Mouse (Mus musculus): ENCODE data around the gene Gm17655.
"Not testable (repeated sequence)": the region's sequence is repeated elsewhere in the genome, so short reads cannot be mapped to it uniquely, and the experiment has no call there.

The Gm17655 gene

DNA sequence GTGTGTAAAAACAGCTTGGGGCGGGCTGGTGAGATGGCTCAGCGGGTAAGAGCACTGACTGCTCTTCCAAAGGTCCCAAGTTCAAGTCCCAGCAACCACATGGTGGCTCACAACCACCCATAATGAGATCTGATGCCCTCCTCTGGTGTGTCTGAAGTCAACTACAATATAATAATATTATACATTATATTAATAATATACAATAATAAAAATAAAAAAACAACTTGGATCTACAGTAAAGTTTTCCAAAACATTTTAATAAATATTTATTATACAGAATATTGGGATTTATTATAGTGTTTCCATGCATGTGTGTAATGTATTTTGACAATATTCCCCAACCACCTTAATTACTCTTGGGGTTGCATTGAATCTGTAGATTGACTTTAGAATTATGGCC lies at the start of gene Gm17655:
Gm17655 (minus strand) TSS at position 101 of the 400 bp plus-strand sequence.
- in situ Hi-C loops (cut with MboI; ENCODE audit: low pct_unique_long_range_greater_than_20kb in 1 of 2, low sequenced_read_pairs in 2 of 2, unreplicated experiment in 1 of 2) = not testable (repeated sequence)

DNA sequence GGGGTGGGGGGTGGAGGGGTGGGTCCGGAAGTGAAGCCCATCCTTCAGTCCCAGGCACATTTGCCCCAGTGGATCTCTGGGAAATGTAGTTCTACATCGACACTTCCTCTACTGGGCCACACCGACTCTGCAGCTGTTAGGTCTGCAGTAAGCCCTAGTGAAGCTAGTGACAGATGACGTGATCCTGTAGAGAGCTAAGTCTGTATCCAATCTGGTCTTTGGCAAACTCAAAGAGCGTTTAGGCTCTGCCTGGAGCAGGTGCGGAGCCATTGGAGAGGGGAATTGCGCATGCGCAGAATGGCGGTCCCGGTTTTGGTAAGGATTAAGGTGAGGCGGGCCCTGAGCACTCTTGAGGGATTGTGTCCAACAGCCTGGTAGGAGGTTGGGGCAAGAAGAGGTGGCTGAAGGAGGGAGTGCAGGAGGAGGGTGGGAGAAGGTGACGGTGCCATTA lies 37.7 kb upstream of the Gm17655 start, which contains the start of gene Zfp605:
Zfp605 (plus strand) TSS at position 102 of the 451 bp plus-strand sequence.
- in situ Hi-C loops (cut with MboI; ENCODE audit: low pct_unique_long_range_greater_than_20kb in 1 of 2, low sequenced_read_pairs in 2 of 2, unreplicated experiment in 1 of 2) = loop anchor here in 1 of 2 experiments (10.0 kb wide), 1 partner anchor 555 kb away; the partner anchor contains the start of gene Crlf2

DNA sequence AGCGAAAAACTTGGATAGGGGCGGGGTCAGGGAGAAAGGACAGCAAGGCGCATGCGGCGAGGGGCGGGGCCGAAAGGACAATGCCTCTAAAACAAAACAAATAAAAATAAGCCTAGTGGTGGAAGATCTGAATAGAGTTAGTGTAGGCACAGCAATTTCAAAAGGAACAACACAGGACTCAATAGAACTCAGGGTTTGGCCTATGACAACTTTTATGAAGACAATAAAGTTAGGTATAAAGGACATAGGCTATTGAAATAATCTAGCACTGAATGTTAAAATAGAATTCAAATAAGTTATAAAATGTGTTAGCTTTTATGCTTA lies 36.0 kb upstream of the Gm17655 start:
- in situ Hi-C loops (cut with MboI; ENCODE audit: low pct_unique_long_range_greater_than_20kb in 1 of 2, low sequenced_read_pairs in 2 of 2, unreplicated experiment in 1 of 2) = loop anchor here in 1 of 2 experiments (10.0 kb wide), 1 partner anchor 553 kb away; the partner anchor contains the start of gene Crlf2

DNA sequence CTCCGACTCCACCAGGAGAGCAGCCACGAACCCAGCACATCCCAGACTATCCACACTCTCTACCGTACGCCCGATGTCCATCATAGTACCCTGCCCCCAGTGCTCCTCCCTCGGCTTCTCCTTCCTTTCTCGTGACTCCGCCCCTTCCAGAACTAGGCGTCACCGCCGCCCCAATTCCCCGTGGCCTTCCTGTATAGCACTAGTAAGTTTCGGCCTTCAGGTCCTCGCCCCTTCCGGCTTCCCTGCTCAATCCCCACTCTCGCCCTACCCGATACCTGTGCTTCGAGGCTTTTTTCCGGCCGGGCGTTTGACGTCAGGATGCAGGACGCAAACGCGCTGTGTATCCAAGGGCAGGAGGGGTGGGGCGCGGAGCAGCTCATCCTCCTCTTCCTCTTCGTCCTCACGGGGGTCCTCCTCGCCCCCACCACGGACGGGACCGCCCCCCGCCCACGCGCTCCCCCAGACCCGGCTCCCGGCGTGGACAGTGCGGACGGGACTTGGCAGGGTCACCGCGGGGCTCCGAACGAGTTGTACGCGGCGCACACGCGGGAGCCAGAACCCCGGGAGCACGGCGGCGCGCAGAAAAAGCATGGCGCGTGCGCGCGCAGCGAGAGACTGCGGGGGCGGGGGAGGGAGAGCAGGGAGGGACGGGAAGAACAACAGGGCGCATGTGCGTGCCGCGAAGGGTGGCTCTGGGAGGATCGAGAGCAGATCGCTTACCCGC lies 35.4 kb upstream of the Gm17655 start, which contains the start of gene Gtpbp6:
Gtpbp6 (minus strand) TSS at position 617 of the 724 bp plus-strand sequence.
- in situ Hi-C loops (cut with MboI; ENCODE audit: low pct_unique_long_range_greater_than_20kb in 1 of 2, low sequenced_read_pairs in 2 of 2, unreplicated experiment in 1 of 2) = loop anchor here in 1 of 2 experiments (10.0 kb wide), 1 partner anchor 553 kb away; the partner anchor contains the start of gene Crlf2

DNA sequence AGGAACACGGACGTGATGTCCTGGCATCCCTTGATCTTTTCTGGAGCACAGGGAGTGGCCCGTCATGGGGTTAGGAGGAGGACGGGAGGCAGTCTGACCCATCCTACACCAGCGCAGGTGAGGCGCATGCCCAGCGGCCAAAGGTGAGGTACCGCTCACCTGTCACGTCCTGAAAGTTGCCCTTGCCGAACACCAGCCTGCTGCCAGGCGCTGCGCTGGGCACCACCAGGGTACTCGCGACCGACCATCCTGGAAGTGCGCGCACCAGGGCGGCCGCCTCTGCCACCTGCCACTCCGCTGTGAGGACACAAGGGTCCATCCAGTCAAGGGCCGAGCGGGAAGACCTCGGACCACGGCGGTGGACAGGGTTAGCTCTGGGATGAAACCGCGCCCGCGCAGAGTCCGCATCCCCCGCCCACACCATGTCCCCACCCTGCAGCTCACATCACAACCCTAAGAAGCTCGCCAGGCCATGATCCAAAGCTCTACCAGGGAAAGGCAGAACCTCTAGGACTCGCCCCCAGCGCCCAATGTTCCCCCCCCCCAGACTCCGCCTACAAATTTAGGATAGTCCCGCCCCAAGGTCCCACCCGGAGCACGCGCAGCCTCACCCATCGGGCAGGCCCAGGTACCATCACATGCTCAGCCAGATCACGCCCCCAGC lies 34.7 kb upstream of the Gm17655 start:
- in situ Hi-C loops (cut with MboI; ENCODE audit: low pct_unique_long_range_greater_than_20kb in 1 of 2, low sequenced_read_pairs in 2 of 2, unreplicated experiment in 1 of 2) = loop anchor here in 1 of 2 experiments (10.0 kb wide), 1 partner anchor 552 kb away; the partner anchor contains the start of gene Crlf2

DNA sequence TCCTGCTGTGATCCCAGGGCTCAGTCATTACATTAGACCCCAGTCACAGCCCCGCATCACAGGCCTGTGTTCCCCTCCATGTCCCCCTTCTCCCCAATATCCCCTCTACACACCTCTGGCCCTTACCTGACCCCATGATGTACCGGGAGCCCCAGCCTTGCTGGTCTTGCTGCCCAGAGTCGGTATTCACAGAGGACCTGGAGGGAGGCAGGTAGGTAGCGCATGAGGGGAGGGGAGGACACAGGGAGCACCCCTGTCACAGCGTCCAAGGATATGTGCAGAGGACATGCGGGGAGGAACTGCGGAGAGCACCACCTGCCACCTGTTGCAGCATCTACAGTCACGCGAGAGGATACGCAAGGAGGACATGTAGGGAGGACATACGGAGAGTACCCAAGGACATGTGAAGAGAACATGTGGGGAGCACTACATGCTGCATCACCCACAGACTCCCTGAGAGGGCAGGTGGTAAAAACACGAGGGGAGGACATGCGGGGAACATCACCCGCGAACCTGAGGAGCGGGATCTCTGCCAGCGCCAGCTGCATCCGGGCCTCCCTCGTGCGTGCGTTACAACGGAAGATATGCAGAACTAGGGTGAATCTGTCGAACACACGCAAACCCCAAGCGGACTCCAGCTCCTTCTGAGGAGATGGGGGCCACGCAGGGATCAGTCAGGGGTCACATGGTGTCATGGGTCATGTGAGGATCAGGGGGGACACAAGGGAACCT lies 34.0 kb upstream of the Gm17655 start:
- in situ Hi-C loops (cut with MboI; ENCODE audit: low pct_unique_long_range_greater_than_20kb in 1 of 2, low sequenced_read_pairs in 2 of 2, unreplicated experiment in 1 of 2) = loop anchor here in 1 of 2 experiments (10.0 kb wide), 1 partner anchor 552 kb away; the partner anchor contains the start of gene Crlf2

DNA sequence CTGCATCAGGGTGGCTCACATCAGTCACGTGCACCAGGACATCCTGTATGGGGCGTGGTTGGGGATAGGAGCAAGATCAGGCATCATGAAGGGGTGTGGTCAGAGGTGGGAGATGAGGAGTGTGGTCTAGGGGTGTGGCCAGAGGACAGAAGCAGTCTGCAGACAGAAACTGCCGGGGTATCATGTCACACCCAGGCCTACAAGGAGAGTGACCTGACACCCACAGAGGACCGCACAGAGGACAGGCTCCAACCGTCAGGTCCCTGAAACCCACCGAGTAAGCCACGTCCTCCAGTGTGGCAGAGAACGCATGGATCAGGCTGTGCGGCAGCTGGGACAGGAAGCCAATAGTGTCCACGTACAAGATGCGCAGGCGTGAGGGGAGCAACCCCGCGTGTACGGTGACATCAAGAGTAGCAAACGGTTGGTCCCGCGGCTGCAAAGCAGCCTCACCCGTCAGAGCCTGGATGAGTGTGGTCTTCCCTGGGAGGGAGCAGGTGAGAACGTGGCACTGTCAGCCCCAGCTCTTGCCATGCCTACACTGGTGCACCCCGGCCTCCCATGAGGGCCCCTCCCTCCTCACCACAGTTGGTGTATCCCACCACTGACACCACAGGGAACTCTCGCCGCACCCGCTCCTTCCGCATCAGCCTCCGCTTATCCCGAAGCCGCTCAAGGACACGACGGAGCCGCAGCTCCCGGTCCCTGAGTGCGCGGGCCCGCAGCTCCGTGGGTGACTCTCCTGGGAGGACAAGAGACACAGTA lies 32.5 kb upstream of the Gm17655 start:
- in situ Hi-C loops (cut with MboI; ENCODE audit: low pct_unique_long_range_greater_than_20kb in 1 of 2, low sequenced_read_pairs in 2 of 2, unreplicated experiment in 1 of 2) = loop anchor here in 1 of 2 experiments (10.0 kb wide), 1 partner anchor 550 kb away; the partner anchor contains the start of gene Crlf2

DNA sequence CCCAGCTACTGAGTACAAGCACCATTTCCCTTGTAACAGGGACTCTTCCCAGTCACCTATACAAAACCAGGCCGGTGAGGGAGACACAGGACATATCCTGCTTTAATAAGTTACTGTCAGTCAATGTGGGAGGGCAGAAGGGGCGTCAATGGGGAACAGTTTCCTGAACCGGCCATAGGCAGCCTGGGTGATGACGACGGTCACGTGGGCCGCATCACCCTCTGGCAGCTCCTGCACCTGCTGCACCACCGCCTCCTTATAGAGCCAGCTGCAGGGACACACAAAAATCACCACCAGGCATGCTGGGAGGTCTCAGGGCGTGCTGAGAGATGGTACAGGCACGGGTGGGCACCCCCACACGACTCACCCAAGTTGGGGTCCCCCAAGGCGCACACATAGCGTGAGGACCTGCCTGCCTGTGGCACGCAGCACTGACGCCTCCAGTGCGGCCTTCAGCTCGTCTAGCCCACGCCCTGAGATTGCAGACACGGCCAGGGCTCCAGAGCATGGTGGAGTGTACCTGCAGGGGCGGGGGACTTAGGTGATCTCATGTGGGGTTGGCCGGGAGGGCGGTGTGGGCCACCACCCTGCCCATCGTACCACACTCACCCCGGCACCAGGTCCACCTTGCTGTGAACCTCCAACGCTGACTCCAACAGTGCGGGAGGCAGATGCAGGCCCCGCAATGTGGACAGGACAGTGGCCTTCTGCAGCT lies 31.7 kb upstream of the Gm17655 start:
- in situ Hi-C loops (cut with MboI; ENCODE audit: low pct_unique_long_range_greater_than_20kb in 1 of 2, low sequenced_read_pairs in 2 of 2, unreplicated experiment in 1 of 2) = loop anchor here in 1 of 2 experiments (10.0 kb wide), 1 partner anchor 549 kb away; the partner anchor contains the start of gene Crlf2

DNA sequence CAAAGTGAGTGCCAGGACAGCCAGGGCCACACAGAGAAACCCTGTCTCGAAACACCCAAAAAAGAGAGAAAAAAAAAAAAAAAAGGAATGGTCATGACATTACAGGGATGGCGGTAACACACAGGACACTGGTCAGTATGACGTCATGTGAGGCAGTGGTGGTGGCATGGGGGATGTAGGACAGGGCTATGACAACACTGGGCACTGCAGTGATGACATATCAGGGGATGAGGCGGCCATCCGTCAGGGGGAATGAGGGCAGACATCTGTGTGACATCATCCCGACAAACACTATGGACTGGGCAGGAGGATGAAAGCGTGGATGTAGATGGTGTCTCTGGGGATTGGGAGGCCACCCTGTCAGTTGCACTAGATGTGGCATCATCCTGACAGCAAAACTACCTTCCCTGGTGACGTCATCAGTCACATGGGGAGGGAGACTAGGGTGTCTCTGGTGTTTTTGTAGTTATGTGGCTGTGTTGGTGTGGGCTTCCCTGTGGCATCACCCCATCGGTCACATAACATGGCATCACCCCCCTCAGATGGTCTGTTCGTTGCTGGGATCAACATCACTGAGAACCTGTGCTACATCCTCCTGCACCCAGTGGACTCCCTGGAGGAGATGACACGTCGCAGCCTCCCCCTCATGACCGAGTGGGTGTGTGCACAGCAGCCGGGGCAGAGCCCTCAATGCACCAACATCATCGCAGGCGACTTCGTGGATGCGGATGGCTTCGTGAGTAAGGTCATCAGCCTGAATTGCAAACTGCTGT lies 30.7 kb upstream of the Gm17655 start:
- in situ Hi-C loops (cut with MboI; ENCODE audit: low pct_unique_long_range_greater_than_20kb in 1 of 2, low sequenced_read_pairs in 2 of 2, unreplicated experiment in 1 of 2) = loop anchor here in 1 of 2 experiments (10.0 kb wide), 1 partner anchor 548 kb away; the partner anchor contains the start of gene Crlf2

DNA sequence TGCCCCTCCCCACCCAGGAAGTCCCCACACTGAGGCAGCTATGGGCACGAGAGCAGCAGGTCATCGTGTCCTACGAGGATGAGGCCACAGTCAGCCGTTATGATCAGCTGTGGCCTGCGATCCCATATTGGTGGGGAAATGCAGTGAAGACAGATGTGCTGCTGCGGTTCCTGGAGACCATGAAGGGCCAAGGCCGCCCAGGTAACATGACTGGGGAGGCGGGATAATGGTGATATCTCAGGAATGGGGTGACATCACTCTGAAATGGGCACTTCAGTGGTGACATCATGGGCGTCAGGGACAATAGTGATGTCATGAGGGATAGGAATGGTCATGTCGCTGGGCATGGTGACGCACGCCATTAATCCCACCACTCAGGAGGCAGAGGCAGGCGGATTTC lies 30.1 kb upstream of the Gm17655 start:
- in situ Hi-C loops (cut with MboI; ENCODE audit: low pct_unique_long_range_greater_than_20kb in 1 of 2, low sequenced_read_pairs in 2 of 2, unreplicated experiment in 1 of 2) = loop anchor here in 1 of 2 experiments (10.0 kb wide), 1 partner anchor 548 kb away; the partner anchor contains the start of gene Crlf2

DNA sequence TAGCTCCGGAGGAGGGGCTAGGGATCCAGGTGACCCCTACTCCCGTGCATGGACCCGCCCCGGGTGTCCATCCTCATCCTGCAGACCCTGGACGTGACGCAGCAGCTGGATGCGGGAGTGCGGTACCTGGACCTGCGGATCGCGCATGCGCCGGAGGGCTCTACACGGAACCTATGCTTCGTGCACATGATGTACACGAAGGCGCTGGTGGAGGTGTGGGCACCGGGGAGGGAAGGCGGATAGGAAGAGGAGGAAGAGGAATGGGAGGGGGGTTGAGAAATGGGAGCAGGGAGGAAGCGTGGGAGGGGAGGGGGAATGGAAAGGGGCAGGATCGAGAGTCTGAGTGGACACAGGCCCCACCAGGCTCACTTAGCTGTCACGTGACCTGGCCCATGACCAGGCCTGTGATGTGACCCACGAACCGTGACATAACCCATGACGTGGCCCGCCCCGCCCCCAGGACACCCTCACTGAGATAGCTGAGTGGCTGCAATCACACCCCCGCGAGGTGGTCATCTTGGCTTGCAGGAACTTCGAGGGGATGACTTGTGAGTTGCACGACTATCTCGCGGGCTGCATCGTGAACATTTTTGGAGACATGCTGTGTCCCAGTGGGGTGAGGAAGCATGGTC lies 29.5 kb upstream of the Gm17655 start:
- in situ Hi-C loops (cut with MboI; ENCODE audit: low pct_unique_long_range_greater_than_20kb in 1 of 2, low sequenced_read_pairs in 2 of 2, unreplicated experiment in 1 of 2) = loop anchor here in 1 of 2 experiments (10.0 kb wide), 1 partner anchor 547 kb away; the partner anchor contains the start of gene Crlf2

DNA sequence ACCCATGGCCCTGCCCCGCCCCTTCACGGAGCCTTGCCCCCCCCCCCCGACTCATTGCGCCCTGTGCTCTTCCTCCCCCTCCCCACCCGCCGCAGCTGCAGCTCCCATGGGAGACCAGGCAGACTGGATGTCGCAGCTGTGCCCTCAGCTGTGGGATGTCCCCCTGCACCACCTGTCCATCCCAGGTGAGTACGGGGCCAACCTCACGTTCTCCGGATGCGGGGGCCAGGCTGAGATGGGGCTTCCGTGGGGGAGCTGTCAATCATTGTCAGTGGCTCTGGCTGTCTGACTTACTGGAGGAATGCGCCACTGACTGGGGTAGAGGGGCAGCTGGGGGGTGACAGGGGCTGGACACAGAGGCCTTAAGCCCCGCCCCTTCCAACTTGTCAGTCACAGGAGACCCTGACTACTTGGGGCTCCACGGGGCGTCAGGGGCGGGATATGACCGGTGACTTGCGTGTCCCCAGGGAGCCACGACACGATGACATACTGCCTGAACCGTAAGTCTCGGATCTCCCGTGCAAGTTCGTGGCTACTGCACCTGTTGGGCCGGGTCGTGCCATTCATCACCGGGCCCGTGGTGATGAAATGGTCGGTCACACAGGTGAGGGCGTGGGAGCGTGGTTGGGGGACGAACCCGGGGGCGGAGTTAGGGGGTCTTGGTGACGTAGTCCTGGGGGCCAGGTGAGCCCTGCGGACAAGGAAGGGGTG lies 28.8 kb upstream of the Gm17655 start:
- in situ Hi-C loops (cut with MboI; ENCODE audit: low pct_unique_long_range_greater_than_20kb in 1 of 2, low sequenced_read_pairs in 2 of 2, unreplicated experiment in 1 of 2) = loop anchor here in 1 of 2 experiments (10.0 kb wide), 1 partner anchor 546 kb away; the partner anchor contains the start of gene Crlf2

DNA sequence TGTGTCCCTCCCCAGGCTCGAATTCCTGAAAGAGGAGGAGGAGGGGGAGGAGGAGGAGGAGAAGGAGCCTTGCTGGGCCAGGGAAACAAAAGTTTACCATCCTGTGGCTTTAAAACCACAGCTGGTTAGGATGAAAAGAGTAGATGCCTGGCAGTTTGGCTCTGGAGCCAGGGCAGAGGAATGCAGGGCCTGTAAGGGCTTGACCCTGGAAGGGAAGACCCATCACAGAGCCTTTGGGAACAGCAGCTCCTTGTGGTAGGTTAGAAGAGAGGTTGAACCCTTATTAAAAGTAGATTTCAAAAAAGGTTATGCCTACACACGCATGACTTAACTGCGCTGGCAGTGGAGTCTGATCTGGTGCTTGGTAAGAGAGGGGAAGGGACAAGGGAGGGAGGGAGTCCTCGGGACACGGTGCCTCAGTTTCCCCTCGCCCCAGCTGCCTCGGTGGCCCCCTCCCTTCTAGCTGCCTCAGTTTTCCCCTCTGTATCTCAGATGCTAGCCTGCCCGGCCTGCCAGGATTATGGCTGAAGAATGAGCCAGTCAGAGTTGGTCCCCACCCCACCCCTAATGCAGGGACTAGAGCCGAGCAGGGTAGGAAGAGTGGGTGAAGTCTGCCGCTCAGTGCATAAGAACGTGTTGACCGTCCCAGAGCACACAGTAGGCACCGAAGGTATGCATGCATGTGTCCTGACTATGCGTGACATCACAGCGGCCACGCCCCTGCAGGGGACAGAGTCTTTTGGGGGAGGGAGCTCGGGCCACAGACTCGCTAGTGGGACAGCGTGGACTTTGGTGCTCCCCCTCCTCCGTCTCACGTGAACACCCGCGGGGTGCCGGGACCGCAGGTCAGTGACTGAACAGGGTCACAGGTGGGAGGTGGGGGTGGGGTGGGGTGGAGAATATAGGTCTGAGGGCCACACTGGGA lies 27.6 kb upstream of the Gm17655 start, which contains the start of gene Plcxd1:
Plcxd1 (plus strand) TSS at position 314 of the 925 bp plus-strand sequence.
- in situ Hi-C loops (cut with MboI; ENCODE audit: low pct_unique_long_range_greater_than_20kb in 1 of 2, low sequenced_read_pairs in 2 of 2, unreplicated experiment in 1 of 2) = loop anchor here in 1 of 2 experiments (10.0 kb wide), 1 partner anchor 545 kb away; the partner anchor contains the start of gene Crlf2

DNA sequence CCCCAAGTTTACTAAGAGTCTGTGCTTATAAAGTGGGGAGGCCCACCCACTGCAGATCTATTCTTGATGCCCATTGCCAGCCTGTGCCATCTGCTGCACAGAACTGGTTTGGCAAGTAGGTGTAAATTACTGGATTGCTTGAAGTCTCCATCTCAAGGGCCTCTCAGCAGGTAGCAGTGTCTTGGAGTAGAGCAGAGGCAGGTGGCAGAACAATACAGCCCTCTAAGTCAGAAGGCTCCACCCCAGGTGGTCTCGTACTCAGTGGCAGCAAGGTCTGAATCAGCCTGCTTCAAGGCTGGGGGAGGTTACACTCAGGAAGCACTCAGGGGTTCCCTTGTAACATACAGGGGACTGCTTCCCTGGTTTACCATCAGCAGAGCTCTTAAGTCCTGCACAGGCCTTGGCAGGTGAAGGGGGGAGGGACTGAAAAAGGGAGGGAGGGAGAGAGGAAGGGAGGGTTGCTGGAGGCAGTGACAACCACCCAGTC lies 26.7 kb upstream of the Gm17655 start:
- in situ Hi-C loops (cut with MboI; ENCODE audit: low pct_unique_long_range_greater_than_20kb in 1 of 2, low sequenced_read_pairs in 2 of 2, unreplicated experiment in 1 of 2) = no loop called here

Measured in mouse embryonic stem cell (cell line).